Mouse (Mus musculus) kidney, adult 2 months (tissue): ENCODE data around the gene 4930539E08Rik.

ENCODE experiments used
- CTCF ChIP-seq: fragments of 200-500 bp; conservative IDR thresholded peaks from 2 replicates; pipeline ENCODE4 v1.5.1; 2011; ENCODE audit warnings: low read depth, mild to moderate bottlenecking, control low read depth, low read length, moderate library complexity, mixed read lengths; ENCODE audit not compliant: insufficient read depth, insufficient read length
- POLR2A ChIP-seq: fragments of 200-500 bp; IDR thresholded peaks from one replicate; pipeline ENCODE4 v1.6.1; 2011; ENCODE audit warnings: low read depth, low read length, control low read depth

DNA sequence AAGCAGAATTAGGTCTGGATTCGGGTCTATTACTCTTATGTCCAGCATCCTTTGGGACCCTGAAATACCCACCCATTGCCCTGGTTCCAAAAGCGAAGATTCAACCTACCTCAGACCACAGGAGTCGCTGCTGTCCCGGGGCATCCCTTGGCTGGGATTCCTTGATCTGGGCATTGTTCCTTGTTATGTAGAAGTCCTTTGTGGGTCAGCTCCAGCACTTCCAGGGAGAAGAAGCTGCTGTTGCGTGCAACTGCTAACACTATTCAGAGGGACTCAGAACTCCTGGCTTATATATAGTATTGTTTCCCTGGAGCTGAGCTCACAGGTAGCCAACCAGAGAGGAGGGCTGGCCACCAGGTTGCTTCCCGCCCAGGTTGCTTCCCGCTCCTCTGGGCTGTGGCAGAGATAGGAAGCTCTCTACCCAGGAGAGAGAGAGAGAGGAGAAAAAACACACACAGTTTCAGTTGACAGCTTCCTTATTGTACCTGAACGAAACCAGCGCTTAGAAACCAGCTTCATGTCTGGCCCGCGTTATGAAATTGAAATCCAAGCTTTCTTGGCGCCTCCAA is at the start of gene 4930539E08Rik:
- TF ChIP-seq CTCF (no peak), POLR2A (no peak)
